Mouse (Mus musculus): ENCODE measurements at regions not wholly inside any gene's neighbourhood (a gene's known extent, or its start where the extent isn't known, plus 50 kb on each side); places are given as distances from the start of the nearest gene placed in this dataset.
"Not testable (repeated sequence)": the region's sequence is repeated elsewhere in the genome, so short reads cannot be mapped to it uniquely, and the experiment has no call there.

GRCm38 (mm10) chrX:75734628-75735302 is 140.2 kb downstream of the Pls3 start:
- H3K27ac ChIP-seq (ENCODE audit: insufficient read depth, low read depth, low read length); H3K4me3 ChIP-seq (ENCODE audit: insufficient read depth, low read depth, low read length); H3K4me1 ChIP-seq (ENCODE audit: control insufficient read depth, insufficient read depth, low read length): not testable (repeated sequence)
- WGBS: 71% methylated on average over 11 of the region's 13 CpGs

- 80% methylated on average over 11 of the region's 11 CpGs for WGBS
- not testable (repeated sequence) for H3K4me1 ChIP-seq (ENCODE audit: control insufficient read depth, insufficient read depth, low read length); H3K27ac ChIP-seq (ENCODE audit: insufficient read depth, low read depth, low read length); H3K4me3 ChIP-seq (ENCODE audit: insufficient read depth, low read depth, low read length)
Measured at GRCm38 (mm10) chrX:75733651-75734050, 141.3 kb downstream of the Pls3 start.

- H3K27ac ChIP-seq (ENCODE audit: insufficient read depth, low read depth, low read length); H3K4me1 ChIP-seq (ENCODE audit: control insufficient read depth, insufficient read depth, low read length); H3K4me3 ChIP-seq (ENCODE audit: insufficient read depth, low read depth, low read length): not testable (repeated sequence)
- 70% methylated on average over 12 of the region's 12 CpGs for WGBS
Measured at GRCm38 (mm10) chrX:75729791-75730190, 145.2 kb downstream of the Pls3 start.

- Histone ChIP-seq H3K4me1 (ENCODE audit: control insufficient read depth, insufficient read depth, low read length) (no peaks in the 10 kb centered on the region), H3K4me3 (ENCODE audit: insufficient read depth, low read depth, low read length) (no peak overlapping the region), H3K27ac (ENCODE audit: insufficient read depth, low read depth, low read length) (no peak overlapping the region)
- TF ChIP-seq CTCF (IDR thresholded peaks at IDR 0.05; ENCODE audit: insufficient read depth, low read depth, low read length) (no peak), POLR2A (IDR thresholded peaks at IDR 0.05; ENCODE audit: insufficient read depth, low read depth, low read length) (no peak)
- WGBS: 76% methylated on average over 4 of the region's 4 CpGs
Measured at GRCm38 (mm10) chrX:75728507-75728906, 146.5 kb downstream of the Pls3 start.

GRCm38 (mm10) chrX:75723542-75723941 is 145.5 kb upstream of the Rab39b start:
- H3K27ac ChIP-seq (ENCODE audit: insufficient read depth, low read depth, low read length); H3K4me1 ChIP-seq (ENCODE audit: control insufficient read depth, insufficient read depth, low read length); H3K4me3 ChIP-seq (ENCODE audit: insufficient read depth, low read depth, low read length): not testable (repeated sequence)
- WGBS: 54% methylated on average over 35 of the region's 39 CpGs

- TF ChIP-seq POLR2A (IDR thresholded peaks at IDR 0.05; ENCODE audit: insufficient read depth, low read depth, low read length): no peak
- no peak for TF ChIP-seq CTCF (IDR thresholded peaks at IDR 0.05; ENCODE audit: insufficient read depth, low read depth, low read length)
- no peak overlapping the region for H3K27ac ChIP-seq (ENCODE audit: insufficient read depth, low read depth, low read length)
- no peak overlapping the region for H3K4me3 ChIP-seq (ENCODE audit: insufficient read depth, low read depth, low read length)
- H3K4me1 ChIP-seq (ENCODE audit: control insufficient read depth, insufficient read depth, low read length): no peaks in the 10 kb centered on the region
- WGBS: 15% methylated on average over 1 of the region's 1 CpGs
Measured at GRCm38 (mm10) chrX:75699949-75700348, 121.9 kb upstream of the Rab39b start.

- H3K27ac ChIP-seq (ENCODE audit: insufficient read depth, low read depth, low read length); H3K4me3 ChIP-seq (ENCODE audit: insufficient read depth, low read depth, low read length); H3K4me1 ChIP-seq (ENCODE audit: control insufficient read depth, insufficient read depth, low read length): not testable (repeated sequence)
- 97% methylated on average over 8 of the region's 8 CpGs for WGBS
Measured at GRCm38 (mm10) chrX:75675271-75675670, 97.2 kb upstream of the Rab39b start.

- TF ChIP-seq POLR2A (IDR thresholded peaks at IDR 0.05; ENCODE audit: insufficient read depth, low read depth, low read length): no peak
- TF ChIP-seq CTCF (IDR thresholded peaks at IDR 0.05; ENCODE audit: insufficient read depth, low read depth, low read length): peak; percentile 30; the same call in 1 of the 2 replicates
- 10% methylated on average over 23 of the region's 23 CpGs for WGBS
Measured at GRCm38 (mm10) chrX:75673920-75674665, 96.1 kb upstream of the Rab39b start.

GRCm38 (mm10) chrX:75673586-75673919 is 95.5 kb upstream of the Rab39b start:
- peak overlapping the region; percentile 39 for H3K4me3 ChIP-seq (ENCODE audit: insufficient read depth, low read depth, low read length)
- 0 out of 2 replicates have a peak overlapping the region, but pooled peaks have one; percentile 9 for H3K27ac ChIP-seq (ENCODE audit: insufficient read depth, low read depth, low read length)
- TF ChIP-seq CTCF (IDR thresholded peaks at IDR 0.05; ENCODE audit: insufficient read depth, low read depth, low read length) (no peak; the same call in 1 of the 2 replicates), POLR2A (IDR thresholded peaks at IDR 0.05; ENCODE audit: insufficient read depth, low read depth, low read length) (no peak)
- WGBS: 45% methylated on average over 13 of the region's 13 CpGs
- no peaks in the 10 kb centered on the region; the same call in 1 of the 2 replicates for H3K4me1 ChIP-seq (ENCODE audit: control insufficient read depth, insufficient read depth, low read length)

More at GRCm38 (mm10) chrX:75673920-75674665, 96.1 kb upstream of the Rab39b start:
- Histone ChIP-seq H3K4me3 (ENCODE audit: insufficient read depth, low read depth, low read length) (peak overlapping the region; percentile 43), H3K27ac (ENCODE audit: insufficient read depth, low read depth, low read length) (no peak overlapping the region), H3K4me1 (ENCODE audit: control insufficient read depth, insufficient read depth, low read length) (no peaks in the 10 kb centered on the region; the same call in 1 of the 2 replicates)

- H3K27ac ChIP-seq (ENCODE audit: insufficient read depth, low read depth, low read length): no peak overlapping the region
- H3K4me3 ChIP-seq (ENCODE audit: insufficient read depth, low read depth, low read length): peak overlapping the region; percentile 39
- TF ChIP-seq POLR2A (IDR thresholded peaks at IDR 0.05; ENCODE audit: insufficient read depth, low read depth, low read length): no peak
- TF ChIP-seq CTCF (IDR thresholded peaks at IDR 0.05; ENCODE audit: insufficient read depth, low read depth, low read length): no peak
- H3K4me1 ChIP-seq (ENCODE audit: control insufficient read depth, insufficient read depth, low read length): no peaks in the 10 kb centered on the region; the same call in 1 of the 2 replicates
- WGBS: 92% methylated on average over 13 of the region's 13 CpGs
Measured at GRCm38 (mm10) chrX:75672976-75673375, 94.9 kb upstream of the Rab39b start.
